Comparison of ENCODE assay signal across 11 mouse cellular contexts in genomic region chr17:5097545-5098475, GRCm38 (mm10).
DNase-seq lines count a peak whose midpoint lies in the region; ATAC-seq and TF ChIP-seq lines count a peak whose summit lies in the region.
"Had no signal": no experiment of that assay in that cellular context is flagged by ENCODE, and none has a peak within 500 bp of the region (broad histone marks: within the 10 kb centered on the region; RNA-seq: fewer than 3 reads in every experiment).

No protein-coding gene starts in this region.

- no peak for ATAC-seq in lung, postnatal 0 days
- ATAC-seq in kidney, embryonic 16.5 days (ENCODE audit: low FRiP score, low TSS enrichment), result peak; percentile 33; the same call in 1 of the 2 replicates
- peak; percentile 30; the same call in 1 of the 2 replicates for ATAC-seq in monocyte, adult 5-6 weeks (replicated peaks; ENCODE audit: insufficient number of reproducible peaks, low FRiP score, low TSS enrichment, poor library complexity, severe bottlenecking)
- ATAC-seq in forebrain, embryonic 16.5 days, result no peak
- ATAC-seq: midbrain, embryonic 16.5 days had no signal

- no peak for TF ChIP-seq CTCF in lung, postnatal 0 days (IDR thresholded peaks at IDR 0.05)

- no peaks in the 10 kb centered on the region for H3K36me3 ChIP-seq in lung, postnatal 0 days (ENCODE audit: insufficient read depth, low read length)
- no peaks in the 10 kb centered on the region for H3K36me3 ChIP-seq in kidney, embryonic 16.5 days (ENCODE audit: insufficient read depth, low read length)
- H3K36me3 ChIP-seq in forebrain, embryonic 16.5 days (ENCODE audit: control insufficient read depth, insufficient read depth), result no peaks in the 10 kb centered on the region
- H3K36me3 ChIP-seq: lung, embryonic 15.5 days had no signal

- H3K9ac ChIP-seq in lung, postnatal 0 days (replicated peaks; ENCODE audit: low read depth), result no peak overlapping the region
- no peak overlapping the region for H3K9ac ChIP-seq in kidney, embryonic 16.5 days (replicated peaks; ENCODE audit: low read length)
- H3K9ac ChIP-seq in forebrain, embryonic 16.5 days (replicated peaks; ENCODE audit: low read depth, low read length), result no peak overlapping the region
- H3K9ac ChIP-seq: lung, embryonic 15.5 days had no signal

- peaks cover 23% of the 10 kb centered on the region; the same call in 1 of the 2 replicates for H3K4me1 ChIP-seq in lung, postnatal 0 days (ENCODE audit: insufficient read depth, low read depth, low read length)
- peaks cover 21% of the 10 kb centered on the region for H3K4me1 ChIP-seq in kidney, embryonic 16.5 days (ENCODE audit: insufficient read depth, low read length)
- peaks cover 20% of the 10 kb centered on the region for H3K4me1 ChIP-seq in forebrain, embryonic 16.5 days (replicated peaks; ENCODE audit: control insufficient read depth, insufficient read depth, low read length)

- no peak overlapping the region for H3K4me3 ChIP-seq in lung, postnatal 0 days (ENCODE audit: low read depth, low read length)
- H3K4me3 ChIP-seq in kidney, embryonic 16.5 days (ENCODE audit: low read length), result no peak overlapping the region
- no peak overlapping the region for H3K4me3 ChIP-seq in forebrain, embryonic 16.5 days (replicated peaks; ENCODE audit: low read length)
- H3K4me3 ChIP-seq: lung, embryonic 15.5 days had no signal

- peak; percentile 86 for DNase-seq in heart, adult 11 months
- no peak for DNase-seq in heart, adult 18-20 months
- DNase-seq in lung, postnatal 0 days (ENCODE audit: low spot score), result no peak
- DNase-seq in lung, postnatal 36 days, result no peak
- DNase-seq in embryo, embryonic 10 days (ENCODE audit: low spot score), result no peak
- DNase-seq: cerebellum, postnatal 25 days had no signal

- no peaks in the 10 kb centered on the region for H3K9me3 ChIP-seq in lung, postnatal 0 days (ENCODE audit: low read length)
- no peaks in the 10 kb centered on the region for H3K9me3 ChIP-seq in kidney, embryonic 16.5 days (ENCODE audit: low read length)
- no peaks in the 10 kb centered on the region for H3K9me3 ChIP-seq in forebrain, embryonic 16.5 days (ENCODE audit: control insufficient read depth, low read length)
- H3K9me3 ChIP-seq: lung, embryonic 15.5 days had no signal

- WGBS in lung, postnatal 0 days, result 71% methylated on average over 21 of the region's 21 CpGs
- 74% methylated on average over 21 of the region's 21 CpGs for WGBS in kidney, embryonic 16.5 days
- 74% methylated on average over 21 of the region's 21 CpGs for WGBS in forebrain, embryonic 16.5 days

- H3K4me2 ChIP-seq in lung, postnatal 0 days (replicated peaks; ENCODE audit: low read depth, low read length), result no peak overlapping the region
- H3K4me2 ChIP-seq in kidney, embryonic 16.5 days (replicated peaks; ENCODE audit: low read depth, low read length), result no peak overlapping the region
- no peak overlapping the region for H3K4me2 ChIP-seq in forebrain, embryonic 16.5 days (ENCODE audit: low read length)
- H3K4me2 ChIP-seq: lung, embryonic 15.5 days had no signal

- H3K27me3 ChIP-seq in lung, postnatal 0 days (replicated peaks; ENCODE audit: insufficient read depth, low read length), result no peaks in the 10 kb centered on the region
- no peaks in the 10 kb centered on the region for H3K27me3 ChIP-seq in kidney, embryonic 16.5 days (ENCODE audit: insufficient read depth, low read length)
- H3K27me3 ChIP-seq in forebrain, embryonic 16.5 days (replicated peaks; ENCODE audit: control insufficient read depth, insufficient read depth, low read length), result no peaks in the 10 kb centered on the region
- H3K27me3 ChIP-seq: lung, embryonic 15.5 days had no signal

- no peak for TF ChIP-seq EP300 in lung, postnatal 0 days (IDR thresholded peaks at IDR 0.05)

- H3K27ac ChIP-seq in lung, postnatal 0 days (ENCODE audit: low read length), result peak overlapping the region; percentile 27
- H3K27ac ChIP-seq in kidney, embryonic 16.5 days (ENCODE audit: low read length), result peak overlapping the region; percentile 13
- H3K27ac ChIP-seq in forebrain, embryonic 16.5 days (ENCODE audit: low read length), result no peak overlapping the region

Comparison
In these comparisons a context has a peak if more than half of its experiments do, and no peak if none do; other contexts are left out.
1. ATAC-seq: peak in kidney, embryonic 16.5 days (single experiment) and monocyte, adult 5-6 weeks (single experiment); none in lung, postnatal 0 days (single experiment) and forebrain, embryonic 16.5 days (single experiment).